Mouse (Mus musculus) embryonic stem cell, embryonic (primary cell): ENCODE measurements around the gene Epha4.

ENCODE experiments used
- CTCF ChIA-PET, 4 experiments: fragments of 300-600 bp in 2 of 4; fragments of 350-600 bp in 2 of 4; sonication (Branson Sonifier 250); formaldehyde crosslinking; loops; one replicate each; lab custom pipeline; 2022; ENCODE audit warnings: inconsistent platforms in 2 of 4; lab: Charles Lee
- POLR2A ChIA-PET, 4 experiments: fragments of 300-600 bp in 2 of 4; fragments of 350-600 bp in 2 of 4; sonication (Branson Sonifier 250); formaldehyde crosslinking; loops; one replicate each; lab custom pipeline; 2022; ENCODE audit warnings: antibody characterized with exemption in 4 of 4, inconsistent platforms in 1 of 4; lab: Charles Lee

Epha4 gene

GRCm38 (mm10) chr1:77514963-77515650 lies at the start of gene Epha4:
Gene Epha4 (minus strand): TSS chr1:77515088.
- ChIA-PET CTCF (interaction anchor here in 3 of 4 experiments (0.6 to 1.9 kb wide), 6 partner anchors 18 to 117 kb away, joined by 3 to 6 read pairs (median 3); no protein-coding TSS in a partner anchor), POLR2A (interaction anchor here (0.5 to 5.5 kb wide), 131 partner anchors 10 to 1599 kb away, joined by 3 to 276 read pairs (median 4); no protein-coding TSS in a partner anchor)

GRCm38 (mm10) chr1:77556199-77556598 lies 41.3 kb upstream of the Epha4 start:
- ChIA-PET POLR2A (interaction anchor here in 1 of 4 experiments (1.3 kb wide), 1 partner anchor 41 kb away, joined by 3 read pairs; the partner anchor contains the start of gene Epha4), CTCF (no interaction called here)

DNA sequence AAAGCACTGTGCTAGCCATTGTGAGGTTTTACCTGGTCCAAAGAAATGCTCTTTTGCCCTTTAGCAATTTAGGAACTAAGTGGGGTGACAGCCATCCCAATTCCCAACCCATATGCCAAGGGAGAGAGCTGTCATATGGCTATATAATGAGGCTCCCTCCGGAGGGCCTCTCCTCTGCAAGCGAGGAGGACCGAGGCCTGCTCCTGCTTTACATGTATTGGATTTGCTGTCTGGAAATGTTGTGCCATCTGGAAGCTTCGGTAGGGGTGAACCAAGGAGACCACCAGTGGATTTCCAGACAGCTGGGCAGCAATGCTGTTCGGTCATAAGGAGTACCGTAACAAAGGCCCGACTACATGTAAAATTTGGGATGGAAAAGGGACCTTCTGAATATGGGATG lies 37.0 kb upstream of the Epha4 start:
- ChIA-PET POLR2A (interaction anchor here in 1 of 4 experiments (0.6 kb wide), 1 partner anchor 138 kb away, joined by 3 read pairs; no protein-coding TSS in a partner anchor), CTCF (no interaction called here)

DNA sequence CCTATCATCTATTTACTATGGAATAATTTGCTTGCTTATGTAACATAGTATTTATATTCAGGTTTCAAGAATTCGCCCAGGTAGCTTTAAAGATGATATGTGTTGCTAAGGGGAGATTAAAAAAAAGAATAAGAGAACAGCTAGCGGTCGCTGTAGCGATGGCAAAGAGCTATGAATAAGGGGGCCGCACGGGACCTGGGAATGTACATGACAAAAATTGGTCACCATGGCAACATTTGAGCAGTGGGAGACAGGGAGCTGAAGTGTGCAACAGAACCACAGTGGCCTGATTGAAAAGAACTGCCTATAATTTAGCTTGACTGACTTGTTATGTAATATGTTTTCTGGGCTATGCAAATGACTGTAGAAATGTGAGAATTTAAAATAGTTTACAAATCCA lies 30.8 kb upstream of the Epha4 start:
- CTCF ChIA-PET = no interaction called here
- POLR2A ChIA-PET = interaction anchor here in 1 of 4 experiments (0.6 to 0.7 kb wide), 2 partner anchors 160 to 271 kb away, joined by 3 read pairs; no protein-coding TSS in a partner anchor

- CTCF ChIA-PET = no interaction called here
Observed at GRCm38 (mm10) chr1:77545035-77545434, 30.1 kb upstream of the Epha4 start.

DNA sequence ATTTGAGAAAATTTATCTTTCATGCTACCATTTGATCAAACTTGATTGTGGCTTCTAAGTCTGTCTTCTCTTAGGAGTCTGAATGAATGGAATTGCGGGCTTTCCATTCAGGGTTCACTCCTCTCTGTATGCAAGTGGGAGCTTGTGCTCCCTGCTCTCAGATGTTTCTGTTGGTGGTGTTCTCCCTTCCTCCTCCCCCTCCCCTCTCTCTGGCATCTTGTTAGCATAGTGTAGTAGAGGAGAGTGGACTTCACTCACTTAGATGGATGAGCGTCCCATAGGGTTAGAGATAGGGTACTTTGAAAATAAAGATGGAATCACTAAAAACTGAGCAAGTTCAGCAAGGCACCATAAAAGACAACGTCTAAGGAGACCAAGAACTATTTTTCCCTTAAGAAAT lies 29.4 kb upstream of the Epha4 start:
- ChIA-PET CTCF (no interaction called here), POLR2A (interaction anchor here in 2 of 4 experiments (1.8 to 2.0 kb wide), 2 partner anchors 29 kb away, joined by 4 to 5 read pairs; partner anchors contain the start of gene Epha4 (in 1 of the 2))

More at GRCm38 (mm10) chr1:77545035-77545434, 30.1 kb upstream of the Epha4 start:
- POLR2A ChIA-PET = interaction anchor here in 2 of 4 experiments (0.6 to 2.0 kb wide), 4 partner anchors 29 to 272 kb away, joined by 3 to 5 read pairs (median 4); partner anchors contain the start of gene Epha4 (in 1 of the 2)

- ChIA-PET CTCF (no interaction called here), POLR2A (no interaction called here)
Observed at GRCm38 (mm10) chr1:77539945-77540344, 25.1 kb upstream of the Epha4 start.

DNA sequence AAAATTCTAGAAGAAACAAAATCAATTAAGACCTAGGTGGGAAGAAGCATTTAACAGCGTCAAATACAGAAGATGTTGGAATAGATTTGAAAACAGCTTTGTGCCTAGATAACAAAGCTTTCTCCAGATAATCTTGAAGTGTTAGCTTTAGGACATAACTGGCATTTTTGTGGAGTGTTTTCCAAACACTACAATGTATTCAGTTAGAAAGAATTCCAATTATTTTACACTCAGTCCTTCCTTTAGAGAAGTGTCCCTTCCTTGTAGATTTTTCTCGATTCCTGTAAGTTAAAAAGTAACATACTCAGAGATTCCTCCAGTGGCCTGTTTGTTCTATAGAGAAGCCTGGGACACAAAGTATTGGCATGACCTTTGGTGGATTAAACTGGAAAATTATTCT lies 23.7 kb upstream of the Epha4 start:
- POLR2A ChIA-PET = interaction anchor here in 1 of 4 experiments (2.6 kb wide), 1 partner anchor 23 kb away, joined by 7 read pairs; the partner anchor contains the start of gene Epha4

GRCm38 (mm10) chr1:77535905-77536304 lies 21.0 kb upstream of the Epha4 start:
- POLR2A ChIA-PET = interaction anchor here in 1 of 4 experiments (0.8 kb wide), 1 partner anchor 14 kb away, joined by 3 read pairs; no protein-coding TSS in a partner anchor
- CTCF ChIA-PET = no interaction called here

More for the DNA sequence above, 23.7 kb upstream of the Epha4 start:
- CTCF ChIA-PET = no interaction called here

DNA sequence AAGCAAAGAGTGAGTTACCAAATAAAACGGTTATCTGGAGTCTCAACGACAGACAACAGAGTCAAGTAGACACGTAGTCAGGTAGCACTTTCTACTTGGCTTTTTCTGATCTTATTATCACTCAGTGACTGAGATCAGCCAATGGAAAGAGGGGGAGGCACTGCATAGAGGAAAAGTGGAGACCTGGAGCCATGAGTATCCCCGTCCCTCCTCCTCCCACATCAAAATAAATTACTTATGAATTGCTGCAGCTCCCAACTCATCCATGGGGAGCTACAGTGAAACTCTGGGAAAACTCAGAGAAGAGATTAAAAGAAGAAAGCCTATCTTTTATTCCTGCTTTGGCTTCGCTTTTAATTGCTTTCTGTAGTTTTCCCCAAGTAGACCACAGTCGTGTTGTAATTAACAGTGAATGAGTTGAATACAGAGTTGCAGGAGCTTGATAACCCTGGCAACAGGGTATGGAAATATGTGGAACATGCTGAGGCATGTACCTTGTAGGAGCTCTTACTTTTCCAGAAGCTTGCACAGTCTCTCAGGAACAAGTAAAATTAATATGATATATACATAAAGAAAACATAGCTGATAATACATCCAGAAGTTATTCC lies 17.8 kb upstream of the Epha4 start:
- CTCF ChIA-PET = no interaction called here
- POLR2A ChIA-PET = interaction anchor here in 3 of 4 experiments (1.0 to 2.9 kb wide), 3 partner anchors 17 to 18 kb away, joined by 4 to 12 read pairs (median 6); partner anchors contain the start of gene Epha4 (in 3 of the 3)

DNA sequence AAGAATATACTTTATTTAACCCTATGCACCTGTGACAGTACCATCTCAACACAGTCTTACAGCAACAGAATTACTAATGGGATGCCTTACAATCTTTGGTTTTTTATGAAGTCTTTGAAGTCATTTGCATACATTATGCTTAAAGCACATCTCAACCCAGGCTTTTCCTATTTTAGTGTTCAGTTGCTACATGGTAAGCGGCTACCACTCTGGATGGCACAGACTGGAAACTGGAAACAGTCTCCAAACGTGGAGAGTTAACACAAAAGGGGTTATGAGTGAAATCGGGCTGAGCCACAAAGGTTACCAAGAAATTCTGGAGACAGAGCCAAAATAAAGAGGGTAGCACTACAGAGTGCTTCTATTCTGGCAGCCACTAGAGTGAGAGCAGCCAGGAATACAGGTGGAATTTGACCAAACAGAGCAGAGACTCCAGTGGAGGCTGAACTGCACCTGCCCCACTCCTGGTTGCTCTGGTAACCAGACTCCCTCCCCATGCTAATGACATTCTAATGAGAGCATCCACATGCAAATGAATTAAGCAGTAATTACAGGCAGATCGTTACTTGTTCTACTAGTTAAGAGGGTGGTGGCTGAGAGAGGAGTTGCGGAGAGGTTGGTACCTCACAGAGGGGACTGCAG lies 17.2 kb upstream of the Epha4 start:
- POLR2A ChIA-PET = interaction anchor here in 2 of 4 experiments (1.5 to 2.9 kb wide), 2 partner anchors 17 kb away, joined by 6 to 12 read pairs; partner anchors contain the start of gene Epha4 (in 2 of the 2)
- CTCF ChIA-PET = no interaction called here

- CTCF ChIA-PET = no interaction called here
Observed at GRCm38 (mm10) chr1:77525082-77525481, 10.2 kb upstream of the Epha4 start.

GRCm38 (mm10) chr1:77523354-77523753 lies 8.5 kb upstream of the Epha4 start:
- POLR2A ChIA-PET = no interaction called here
- CTCF ChIA-PET = interaction anchor here in 1 of 4 experiments (0.7 kb wide), 1 partner anchor 665 kb away, joined by 4 read pairs; no protein-coding TSS in a partner anchor

More at GRCm38 (mm10) chr1:77525082-77525481, 10.2 kb upstream of the Epha4 start:
- POLR2A ChIA-PET = interaction anchor here in 2 of 4 experiments (0.6 to 1.2 kb wide), 5 partner anchors 9 to 24 kb away, joined by 3 to 6 read pairs (median 5); partner anchors contain the start of gene Epha4 (in 2 of the 2)

- ChIA-PET CTCF (interaction anchor here in 1 of 4 experiments (0.6 kb wide), 1 partner anchor 1012 kb away, joined by 3 read pairs; no protein-coding TSS in a partner anchor), POLR2A (interaction anchor here in 3 of 4 experiments (0.5 to 1.4 kb wide), 8 partner anchors 9 to 474 kb away, joined by 3 to 5 read pairs (median 3); no protein-coding TSS in a partner anchor)
Observed at GRCm38 (mm10) chr1:77521640-77522539, 7.0 kb upstream of the Epha4 start.

DNA sequence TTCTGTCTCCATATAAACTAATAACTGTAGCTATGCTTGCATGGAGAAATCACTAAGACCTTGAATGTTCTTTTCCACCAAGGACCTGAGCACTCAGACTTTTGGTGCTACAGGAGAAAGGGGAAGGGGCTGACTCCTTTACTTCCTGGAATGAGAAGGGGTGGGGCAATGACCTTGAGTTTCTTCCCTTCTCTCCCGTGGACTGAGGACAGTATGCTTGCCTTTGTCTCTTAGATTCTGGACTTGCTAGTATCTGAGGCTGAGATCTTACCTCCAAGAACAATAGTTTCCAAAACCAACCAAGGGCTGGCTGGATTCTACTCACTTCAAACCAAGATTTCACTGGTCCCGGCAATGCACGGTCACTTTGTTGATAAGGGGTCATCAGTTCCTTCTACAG lies 3.8 kb upstream of the Epha4 start:
- ChIA-PET POLR2A (interaction anchor here in 2 of 4 experiments (0.6 to 1.1 kb wide), 2 partner anchors 119 to 1838 kb away, joined by 3 to 5 read pairs; no protein-coding TSS in a partner anchor), CTCF (no interaction called here)

DNA sequence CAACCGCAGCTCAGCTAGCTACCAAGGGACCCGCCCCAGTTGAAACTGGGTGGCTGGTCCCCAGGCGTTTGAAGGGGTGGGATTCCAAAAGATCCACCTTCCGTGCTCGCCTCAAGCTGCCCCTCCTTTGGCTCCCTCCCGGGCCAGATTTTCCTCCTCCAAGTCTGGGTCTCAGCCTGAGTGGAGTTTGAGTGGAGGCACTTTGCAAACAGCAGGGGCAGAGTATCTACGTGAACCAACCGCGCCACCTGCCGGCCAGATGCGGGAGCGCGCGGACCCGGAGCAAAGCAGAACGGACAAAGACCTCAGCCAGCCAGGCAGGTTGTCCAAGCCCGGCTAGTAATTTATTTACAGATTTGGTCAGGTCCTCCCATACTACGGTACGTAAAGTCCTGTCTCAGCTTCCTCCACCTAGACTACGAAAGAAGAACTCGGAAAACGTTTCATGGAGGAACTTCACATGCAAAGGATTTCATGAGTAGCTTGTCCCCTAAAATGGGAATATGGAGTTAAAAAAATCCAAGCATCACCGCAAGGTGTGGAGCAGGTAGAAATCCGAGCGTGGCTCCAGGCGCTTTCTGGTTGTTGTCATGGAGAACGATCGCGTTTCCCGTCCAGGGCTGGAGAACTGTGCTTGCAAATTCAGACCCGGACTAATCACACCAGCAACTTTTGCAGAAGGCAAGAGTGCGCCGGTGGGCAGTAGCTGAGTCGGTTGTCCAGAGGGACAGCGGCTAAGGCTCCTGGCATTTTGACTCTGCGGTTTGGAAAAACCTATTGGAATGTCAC lies 1.5 kb upstream of the Epha4 start:
- CTCF ChIA-PET = interaction anchor here in 3 of 4 experiments (0.7 to 1.9 kb wide), 15 partner anchors 12 to 1863 kb away, joined by 3 to 6 read pairs (median 3); no protein-coding TSS in a partner anchor

More for the DNA sequence above, 1.5 kb upstream of the Epha4 start:
- POLR2A ChIA-PET = interaction anchor here (0.6 to 5.5 kb wide), 44 partner anchors 9 to 600 kb away, joined by 3 to 276 read pairs (median 7); no protein-coding TSS in a partner anchor
